Mouse (Mus musculus): ENCODE results near the gene Slc25a11. TPM values are rescaled to one million over a fixed set of nuclear protein-coding genes. Genes with fewer than 3 reads are reported as not detected.

Slc25a11 gene
- polyA plus RNA-seq, 1 experiment from 2014 or later: 133 TPM

DNA sequence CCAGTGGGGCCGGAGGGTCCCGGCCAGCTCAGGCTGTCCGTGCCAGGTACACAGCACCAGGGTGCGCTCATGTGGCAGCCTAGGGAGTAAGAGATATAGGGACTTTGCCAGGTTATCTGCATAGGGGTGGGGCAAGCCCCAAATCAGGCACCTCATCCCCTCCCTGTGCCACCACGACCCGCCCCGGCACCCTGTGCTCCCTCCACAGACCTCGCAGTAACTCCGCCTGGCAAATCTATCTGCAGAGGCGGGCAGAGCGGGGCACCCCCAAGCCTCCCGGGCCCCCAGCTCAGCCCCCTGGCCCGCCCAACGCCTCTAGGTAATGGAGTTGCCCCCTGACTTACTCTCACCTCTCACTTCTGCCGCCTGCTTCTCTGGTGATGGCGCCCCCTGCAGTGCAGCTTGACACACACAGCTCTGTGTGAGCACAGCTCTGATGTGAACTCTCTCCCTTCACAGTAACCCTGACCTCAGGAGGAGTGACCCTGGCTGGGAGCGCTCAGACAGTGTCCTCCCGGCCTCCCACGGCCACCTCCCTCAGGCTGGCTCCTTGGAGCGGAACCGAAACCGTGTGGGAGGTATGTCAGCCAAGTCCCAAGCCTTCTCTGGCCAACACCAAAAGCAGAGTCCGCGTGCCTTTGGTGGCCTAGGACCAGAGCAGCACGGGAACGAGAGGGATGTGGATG, 38.8 kb downstream of the Slc25a11 start:
- no peak overlapping the region for H3K27ac ChIP-seq (ENCODE audit: low read depth)
- no peak overlapping the region for H3K4me2 ChIP-seq
- no peak overlapping the region for H3K4me3 ChIP-seq (ENCODE audit: low read depth, low read length)
- 85% methylated on average over 26 of the region's 26 CpGs for WGBS
- DNase-seq (no peak), ATAC-seq (ENCODE audit: insufficient read depth) (no peak; the same call in 1 of the 2 replicates)
- no peaks in the 10 kb centered on the region for H3K27me3 ChIP-seq (ENCODE audit: insufficient read depth, low read length)
- no peaks in the 10 kb centered on the region for H3K9me3 ChIP-seq (ENCODE audit: low read depth, low read length)
- H3K36me3 ChIP-seq (ENCODE audit: insufficient read depth): peaks cover 92% of the 10 kb centered on the region
- H3K9ac ChIP-seq: no peak overlapping the region
- TF ChIP-seq CTCF (IDR thresholded peaks at IDR 0.05; ENCODE audit: low read depth): peak; percentile 49
- no peaks in the 10 kb centered on the region for H3K4me1 ChIP-seq (ENCODE audit: insufficient read depth)

DNA sequence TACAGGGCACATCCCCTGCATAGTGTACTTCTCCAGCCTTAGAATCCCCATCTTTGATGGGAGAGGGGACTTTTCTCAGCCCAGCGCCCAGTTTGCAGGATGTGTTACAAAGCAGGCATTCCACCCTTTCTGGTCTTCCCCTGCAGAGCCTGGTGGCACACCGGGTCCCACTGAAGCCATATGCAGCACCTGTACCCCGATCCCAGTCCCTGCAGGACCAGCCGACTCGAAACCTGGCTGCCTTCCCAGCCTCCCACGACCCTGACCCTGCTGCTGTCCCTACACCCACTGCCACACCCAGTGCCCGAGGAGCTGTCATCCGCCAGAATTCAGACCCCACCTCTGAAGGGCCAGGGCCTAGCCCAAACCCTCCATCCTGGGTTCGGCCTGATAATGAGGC, 39.7 kb downstream of the Slc25a11 start:
- no peak for TF ChIP-seq CTCF (IDR thresholded peaks at IDR 0.05; ENCODE audit: low read depth)
- Histone ChIP-seq H3K36me3 (ENCODE audit: insufficient read depth) (peaks cover 86% of the 10 kb centered on the region), H3K9ac (no peak overlapping the region), H3K4me1 (ENCODE audit: insufficient read depth) (no peaks in the 10 kb centered on the region), H3K27me3 (ENCODE audit: insufficient read depth, low read length) (no peaks in the 10 kb centered on the region), H3K27ac (ENCODE audit: low read depth) (no peak overlapping the region), H3K9me3 (ENCODE audit: low read depth, low read length) (no peaks in the 10 kb centered on the region), H3K4me2 (no peak overlapping the region), H3K4me3 (ENCODE audit: low read depth, low read length) (no peak overlapping the region)
- ATAC-seq (ENCODE audit: insufficient read depth): no peak
- no peak for DNase-seq
- WGBS: 80% methylated on average over 9 of the region's 9 CpGs

DNA sequence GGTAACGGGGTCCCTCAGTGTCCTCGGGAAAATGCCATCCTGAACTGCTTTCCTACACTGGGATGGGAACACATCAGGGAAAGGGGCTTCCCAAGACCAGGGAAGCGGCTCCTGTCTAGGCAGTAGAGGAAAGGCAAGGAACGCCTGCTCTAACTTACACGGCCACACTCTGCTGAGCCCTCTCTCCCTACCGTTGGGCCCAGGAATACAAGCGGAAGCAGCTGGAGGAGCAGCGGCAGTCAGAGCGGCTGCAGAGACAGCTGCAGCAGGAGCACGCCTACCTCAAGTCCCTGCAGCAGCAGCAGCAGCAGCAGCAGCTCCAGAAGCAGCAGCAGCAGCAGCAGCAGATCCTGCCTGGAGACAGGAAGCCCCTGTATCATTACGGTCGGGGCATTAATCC, 40.6 kb downstream of the Slc25a11 start:
- no peaks in the 10 kb centered on the region for H3K9me3 ChIP-seq (ENCODE audit: low read depth, low read length)
- H3K27me3 ChIP-seq (ENCODE audit: insufficient read depth, low read length): no peaks in the 10 kb centered on the region
- 64% methylated on average over 12 of the region's 12 CpGs for WGBS
- H3K4me1 ChIP-seq (ENCODE audit: insufficient read depth): no peaks in the 10 kb centered on the region
- DNase-seq (no peak), ATAC-seq (ENCODE audit: insufficient read depth) (no peak)
- no peak for TF ChIP-seq CTCF (IDR thresholded peaks at IDR 0.05; ENCODE audit: low read depth)
- H3K9ac ChIP-seq: no peak overlapping the region
- H3K36me3 ChIP-seq (ENCODE audit: insufficient read depth): peaks cover 82% of the 10 kb centered on the region
- no peak overlapping the region for H3K4me2 ChIP-seq
- H3K27ac ChIP-seq (ENCODE audit: low read depth): no peak overlapping the region
- no peak overlapping the region for H3K4me3 ChIP-seq (ENCODE audit: low read depth, low read length)

DNA sequence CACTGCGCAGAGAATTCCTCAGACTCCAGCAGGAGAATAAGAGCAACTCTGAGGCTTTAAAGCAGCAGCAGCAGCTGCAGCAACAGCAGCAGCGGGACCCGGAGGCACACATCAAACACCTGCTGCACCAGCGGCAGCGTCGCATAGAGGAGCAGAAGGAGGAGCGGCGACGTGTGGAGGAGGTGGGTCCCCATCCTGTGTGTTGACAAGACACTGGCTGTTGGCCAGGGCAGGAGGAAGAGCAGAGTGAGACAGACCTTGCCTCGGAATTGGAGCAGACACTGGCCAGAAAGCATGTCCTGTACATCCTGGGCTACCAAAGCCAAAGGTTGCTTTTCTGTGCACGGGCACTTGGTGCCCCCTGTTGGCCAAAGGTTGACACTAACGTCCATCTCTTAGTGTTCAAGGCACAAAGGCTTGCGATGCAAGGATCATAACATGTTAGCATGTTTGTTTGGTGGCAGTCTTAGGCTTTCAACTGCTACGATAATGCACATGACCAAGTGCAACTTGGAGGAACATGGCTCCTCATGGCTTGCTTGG, 42.2 kb downstream of the Slc25a11 start:
- DNase-seq (peak; percentile 91), ATAC-seq (ENCODE audit: insufficient read depth) (no peak)
- Histone ChIP-seq H3K36me3 (ENCODE audit: insufficient read depth) (peaks cover 73% of the 10 kb centered on the region), H3K27me3 (ENCODE audit: insufficient read depth, low read length) (no peaks in the 10 kb centered on the region), H3K27ac (ENCODE audit: low read depth) (no peak overlapping the region), H3K9ac (no peak overlapping the region), H3K9me3 (ENCODE audit: low read depth, low read length) (no peaks in the 10 kb centered on the region), H3K4me1 (ENCODE audit: insufficient read depth) (no peaks in the 10 kb centered on the region), H3K4me3 (ENCODE audit: low read depth, low read length) (no peak overlapping the region), H3K4me2 (no peak overlapping the region)
- peak; percentile 94 for TF ChIP-seq CTCF (IDR thresholded peaks at IDR 0.05; ENCODE audit: low read depth)
- 52% methylated on average over 14 of the region's 14 CpGs for WGBS

DNA sequence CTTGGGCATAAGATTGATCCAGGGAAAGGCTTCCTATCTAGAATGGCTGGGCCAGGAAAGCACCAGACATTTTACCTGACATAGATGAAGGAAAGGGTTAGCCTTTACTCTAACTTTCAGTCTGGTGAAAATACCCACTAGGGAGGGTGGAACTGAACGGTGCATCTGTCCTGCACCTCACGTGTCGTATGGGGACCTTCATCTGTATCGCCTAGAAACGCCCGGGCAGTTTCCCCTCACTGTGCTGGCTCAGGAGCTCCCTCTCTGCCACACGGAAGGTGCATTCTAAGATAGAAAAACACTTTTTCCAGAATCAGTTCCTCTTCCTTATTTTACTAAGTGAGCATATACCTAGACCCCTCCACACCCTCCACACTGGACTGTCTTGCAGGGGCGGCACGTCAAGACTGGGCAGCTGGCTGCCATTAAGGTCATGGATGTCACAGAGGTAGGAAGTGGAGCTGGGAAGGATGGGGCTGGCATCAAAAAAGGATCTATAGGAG, 48.8 kb downstream of the Slc25a11 start:
- no peak overlapping the region for H3K9ac ChIP-seq
- no peaks in the 10 kb centered on the region for H3K4me1 ChIP-seq (ENCODE audit: insufficient read depth)
- H3K9me3 ChIP-seq (ENCODE audit: low read depth, low read length): no peaks in the 10 kb centered on the region
- no peak for TF ChIP-seq CTCF (IDR thresholded peaks at IDR 0.05; ENCODE audit: low read depth)
- ATAC-seq (ENCODE audit: insufficient read depth) (no peak), DNase-seq (no peak)
- 85% methylated on average over 9 of the region's 9 CpGs for WGBS
- peaks cover 25% of the 10 kb centered on the region for H3K36me3 ChIP-seq (ENCODE audit: insufficient read depth)
- no peak overlapping the region for H3K4me2 ChIP-seq
- no peak overlapping the region for H3K27ac ChIP-seq (ENCODE audit: low read depth)
- no peaks in the 10 kb centered on the region for H3K27me3 ChIP-seq (ENCODE audit: insufficient read depth, low read length)
- H3K4me3 ChIP-seq (ENCODE audit: low read depth, low read length): no peak overlapping the region

DNA sequence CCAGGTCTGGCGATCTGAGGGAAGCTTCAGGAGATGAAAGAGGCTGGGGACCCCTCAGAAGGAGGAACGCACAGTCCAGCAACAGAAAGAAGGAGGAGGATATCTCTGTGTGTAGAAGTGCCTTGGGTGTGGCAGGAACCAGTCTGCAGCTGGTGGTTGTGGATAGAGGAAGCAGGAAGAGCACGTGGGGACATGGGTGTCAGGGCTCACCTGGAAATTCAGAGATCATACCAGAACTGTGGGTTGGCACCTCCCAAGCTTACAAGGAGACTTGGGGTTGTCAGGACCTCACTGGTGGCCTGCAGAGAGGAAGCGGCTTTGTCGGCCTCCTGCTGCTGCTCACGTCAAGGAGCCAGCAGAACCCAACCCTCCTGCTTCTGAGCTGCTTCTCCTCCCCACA, 50.0 kb downstream of the Slc25a11 start:
- Histone ChIP-seq H3K4me2 (no peak overlapping the region), H3K9ac (no peak overlapping the region), H3K27ac (ENCODE audit: low read depth) (no peak overlapping the region), H3K27me3 (ENCODE audit: insufficient read depth, low read length) (no peaks in the 10 kb centered on the region), H3K4me1 (ENCODE audit: insufficient read depth) (no peaks in the 10 kb centered on the region), H3K9me3 (ENCODE audit: low read depth, low read length) (no peaks in the 10 kb centered on the region), H3K36me3 (ENCODE audit: insufficient read depth) (peaks cover 22% of the 10 kb centered on the region), H3K4me3 (ENCODE audit: low read depth, low read length) (no peak overlapping the region)
- ATAC-seq (ENCODE audit: insufficient read depth) (no peak), DNase-seq (no peak)
- 76% methylated on average over 6 of the region's 6 CpGs for WGBS
- no peak for TF ChIP-seq CTCF (IDR thresholded peaks at IDR 0.05; ENCODE audit: low read depth)

DNA sequence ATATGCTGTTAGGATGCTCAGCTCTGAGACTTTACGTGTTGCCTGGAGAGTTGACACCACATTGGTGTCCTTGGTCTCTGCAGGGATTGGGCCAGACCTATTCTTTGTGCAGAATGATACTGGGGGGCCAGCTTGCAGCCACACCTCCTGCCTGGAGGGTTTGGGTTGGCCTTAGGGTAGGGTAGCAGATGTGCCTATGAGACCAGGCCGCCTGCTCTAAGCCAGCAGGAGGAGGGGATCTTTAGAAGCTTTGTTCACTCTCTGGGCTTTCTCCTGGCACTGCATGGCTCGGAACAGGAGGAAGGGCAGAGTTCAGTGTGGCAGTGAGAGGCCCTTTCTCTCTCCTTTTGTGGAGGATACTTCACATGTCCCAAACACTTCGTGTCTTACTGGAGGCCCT, 51.2 kb downstream of the Slc25a11 start:
- no peaks in the 10 kb centered on the region for H3K9me3 ChIP-seq (ENCODE audit: low read depth, low read length)
- H3K4me1 ChIP-seq (ENCODE audit: insufficient read depth): no peaks in the 10 kb centered on the region
- no peak for DNase-seq
- no peak overlapping the region for H3K4me3 ChIP-seq (ENCODE audit: low read depth, low read length)
- H3K9ac ChIP-seq: no peak overlapping the region
- no peak for ATAC-seq (ENCODE audit: insufficient read depth)
- no peak for TF ChIP-seq CTCF (IDR thresholded peaks at IDR 0.05; ENCODE audit: low read depth)
- H3K27ac ChIP-seq (ENCODE audit: low read depth): no peak overlapping the region
- H3K27me3 ChIP-seq (ENCODE audit: insufficient read depth, low read length): no peaks in the 10 kb centered on the region
- WGBS: 66% methylated on average over 4 of the region's 4 CpGs
- H3K36me3 ChIP-seq (ENCODE audit: insufficient read depth): peaks cover 15% of the 10 kb centered on the region
- H3K4me2 ChIP-seq: no peak overlapping the region
